Mouse (Mus musculus) testis, adult 2 months (tissue): ENCODE measurements at regions not wholly inside any gene's neighbourhood (a gene's known extent, or its start where the extent isn't known, plus 50 kb on each side); places are given as distances from the start of the nearest gene placed in this dataset.

Source experiments
- CTCF ChIP-seq: fragments of 200-500 bp; IDR thresholded peaks from 2 replicates; pipeline ENCODE4 v1.5.1; 2012; ENCODE audit warnings: low read depth, mild to moderate bottlenecking, inconsistent platforms, low read length, moderate library complexity; ENCODE audit not compliant: control insufficient read depth, insufficient read depth, insufficient replicate concordance
- POLR2A ChIP-seq: fragments of 200-500 bp; IDR thresholded peaks from 2 replicates; pipeline ENCODE4 v1.6.1; 2012; ENCODE audit warnings: low read depth, mild to moderate bottlenecking, inconsistent platforms, low read length, moderate library complexity; ENCODE audit not compliant: control insufficient read depth

- TF ChIP-seq CTCF (no peak), POLR2A (no peak)
Observed at GRCm38 (mm10) chr2:167761404-167761936, 71.8 kb upstream of the Tmem189 start.
